Comparison of ENCODE assay signal across 10 mouse cellular contexts in genomic region chr3:35891123-35891522, GRCm38 (mm10).
"Had no signal": no experiment of that assay in that cellular context is flagged by ENCODE, and none has a peak within 500 bp of the region (broad histone marks: within the 10 kb centered on the region; RNA-seq: fewer than 3 reads in every experiment).

No protein-coding gene starts in this region.

- H3K27me3 ChIP-seq: kidney, embryonic 15.5 days; limb, embryonic 12.5 days; midbrain, embryonic 13.5 days had no signal

- DNase-seq: kidney, postnatal 14 days; layer of hippocampus, postnatal 36 days; lung, adult 18-20 months; right cerebral cortex, postnatal 14 days; thymus, adult 18-20 months; thymus, postnatal 14 days had no signal

- ATAC-seq: hindbrain, postnatal 0 days; midbrain, embryonic 13.5 days had no signal

- H3K4me3 ChIP-seq: kidney, embryonic 15.5 days; limb, embryonic 12.5 days; midbrain, embryonic 13.5 days had no signal

- H3K4me2 ChIP-seq: kidney, embryonic 15.5 days; limb, embryonic 12.5 days; midbrain, embryonic 13.5 days had no signal

- H3K9me3 ChIP-seq: kidney, embryonic 15.5 days; limb, embryonic 12.5 days; midbrain, embryonic 13.5 days had no signal

- H3K9ac ChIP-seq: kidney, embryonic 15.5 days; limb, embryonic 12.5 days; midbrain, embryonic 13.5 days had no signal

- H3K4me1 ChIP-seq: kidney, embryonic 15.5 days; limb, embryonic 12.5 days; midbrain, embryonic 13.5 days had no signal

- H3K27ac ChIP-seq: hindbrain, postnatal 0 days; kidney, embryonic 15.5 days; limb, embryonic 12.5 days; midbrain, embryonic 13.5 days had no signal
